Mouse (Mus musculus) cerebellum, postnatal 10 days (tissue): Measurements from ENCODE around the gene Casz1.

Experiments used
- DNase-seq, 2 experiments: peaks; one replicate each; pipeline ENCODE4 v3.0.0; 2021; ENCODE audit warnings: mixed read lengths in 2 of 2

The Casz1 gene

GRCm38 (mm10) chr4:148803031-148803430, 1.2 kb upstream of the Casz1 start:
- no peak for DNase-seq

GRCm38 (mm10) chr4:148803636-148804035, 593 bp upstream of the Casz1 start:
- no peak for DNase-seq

GRCm38 (mm10) chr4:148804780-148805160, 541 bp downstream of the Casz1 start:
- no peak for DNase-seq

GRCm38 (mm10) chr4:148805161-148805810, 1.1 kb downstream of the Casz1 start:
- peak; percentile 23 to 26 for DNase-seq

- peak; percentile 25 to 28 for DNase-seq
These were observed 1.9 kb downstream of the Casz1 start for GRCm38 (mm10) chr4:148805811-148806747.

- DNase-seq: peak; percentile 30 to 34
These were observed 2.6 kb downstream of the Casz1 start for GRCm38 (mm10) chr4:148806836-148807235.

- DNase-seq: no peak
These were observed 3.2 kb downstream of the Casz1 start for GRCm38 (mm10) chr4:148807397-148807796.

- DNase-seq: no peak
These were observed 4.6 kb downstream of the Casz1 start for GRCm38 (mm10) chr4:148808839-148809238.

- peak; percentile 51 to 72 for DNase-seq
These were observed 6.5 kb downstream of the Casz1 start for GRCm38 (mm10) chr4:148810706-148811105.

- peak; percentile 85 to 94 for DNase-seq
These were observed 7.7 kb downstream of the Casz1 start for GRCm38 (mm10) chr4:148811940-148812339.

GRCm38 (mm10) chr4:148813247-148813646, 9.0 kb downstream of the Casz1 start:
- DNase-seq: peak; percentile 79 to 86

- DNase-seq: no peak
These were observed 12.3 kb downstream of the Casz1 start for GRCm38 (mm10) chr4:148816556-148816955.

- no peak for DNase-seq
These were observed 13.9 kb downstream of the Casz1 start for GRCm38 (mm10) chr4:148818161-148818560.

- no peak for DNase-seq
These were observed 15.9 kb downstream of the Casz1 start for GRCm38 (mm10) chr4:148820171-148820570.

GRCm38 (mm10) chr4:148823281-148823680, 19.1 kb downstream of the Casz1 start:
- peak in 1 of 2 experiments; percentile 47 for DNase-seq

GRCm38 (mm10) chr4:148830350-148830749, 26.1 kb downstream of the Casz1 start:
- DNase-seq: no peak

- no peak for DNase-seq
These were observed 29.2 kb downstream of the Casz1 start for GRCm38 (mm10) chr4:148833245-148833990.

- DNase-seq: peak in 1 of 2 experiments; percentile 43
These were observed 32.2 kb downstream of the Casz1 start for GRCm38 (mm10) chr4:148836391-148836790.

- DNase-seq: no peak
These were observed 32.8 kb downstream of the Casz1 start for GRCm38 (mm10) chr4:148837046-148837445.

- peak; percentile 70 to 73 for DNase-seq
These were observed 33.4 kb downstream of the Casz1 start for GRCm38 (mm10) chr4:148837644-148838043.

- DNase-seq: no peak
These were observed 38.1 kb downstream of the Casz1 start for GRCm38 (mm10) chr4:148842302-148842701.

GRCm38 (mm10) chr4:148844921-148845320, 40.7 kb downstream of the Casz1 start:
- no peak for DNase-seq

- peak; percentile 78 to 83 for DNase-seq
These were observed 42.0 kb downstream of the Casz1 start for GRCm38 (mm10) chr4:148846203-148846602.
